Mouse (Mus musculus) neural tube, embryonic 12.5 days (tissue): ENCODE measurements around the gene Etv6. TPM values are rescaled to one million over a fixed set of nuclear protein-coding genes. Genes with fewer than 3 reads are reported as not detected.

Source experiments
- ATAC-seq: fragments of 200-750 bp; cut with Nextera tagmentation; 2 replicates; pipeline ENCODE4 v1.8.0; 2017; ENCODE audit warnings: low read depth, mild to moderate bottlenecking, moderate TSS enrichment, moderate library complexity; ENCODE audit not compliant: low FRiP score
- H3K27ac ChIP-seq: fragments of 300-500 bp; sonication (generic); 2 replicates; pipeline ENCODE4 v1.5.1; 2016
- H3K27me3 ChIP-seq: fragments of 300-500 bp; sonication (generic); replicated peaks from 2 replicates; pipeline ENCODE4 v1.6.1; 2016; ENCODE audit warnings: mild to moderate bottlenecking
- H3K36me3 ChIP-seq: fragments of 300-500 bp; sonication (generic); 2 replicates; pipeline ENCODE4 v1.6.1; 2016; ENCODE audit warnings: mild to moderate bottlenecking
- H3K4me1 ChIP-seq: fragments of 300-500 bp; sonication (generic); 2 replicates; pipeline ENCODE4 v1.6.1; 2016
- H3K4me2 ChIP-seq: fragments of 300-500 bp; sonication (generic); replicated peaks from 2 replicates; pipeline ENCODE4 v1.6.1; 2016; ENCODE audit warnings: mild to moderate bottlenecking
- H3K4me3 ChIP-seq: fragments of 300-500 bp; sonication (generic); 2 replicates; pipeline ENCODE4 v1.5.1; 2016
- H3K9ac ChIP-seq: fragments of 300-500 bp; sonication (generic); 2 replicates; pipeline ENCODE4 v1.6.1; 2016; ENCODE audit warnings: mild to moderate bottlenecking
- H3K9me3 ChIP-seq: fragments of 300-500 bp; sonication (generic); 2 replicates; pipeline ENCODE4 v1.6.1; 2016; ENCODE audit warnings: mild to moderate bottlenecking
- whole genome bisulfite sequencing: fragments of 180-500 bp; shearing (Covaris S2); methylation state at CpG from one replicate; pipeline ENCODE4 v1.1.7; 2016; 5-methylcytosine and 5-hydroxymethylcytosine counted together
- polyA plus RNA-seq: library from polyadenylated mRNA; unstranded; fragments of >200 nt; fragmentation: Nextera tagmentation; extraction: Ambion mirVana; gene quantifications from 2 replicates; pipeline ENCODE4 v1.2.1, GENCODE M21; 2016

Etv6 gene
- polyA plus RNA-seq, 1 experiment from 2014 or later = 10.9 TPM

DNA sequence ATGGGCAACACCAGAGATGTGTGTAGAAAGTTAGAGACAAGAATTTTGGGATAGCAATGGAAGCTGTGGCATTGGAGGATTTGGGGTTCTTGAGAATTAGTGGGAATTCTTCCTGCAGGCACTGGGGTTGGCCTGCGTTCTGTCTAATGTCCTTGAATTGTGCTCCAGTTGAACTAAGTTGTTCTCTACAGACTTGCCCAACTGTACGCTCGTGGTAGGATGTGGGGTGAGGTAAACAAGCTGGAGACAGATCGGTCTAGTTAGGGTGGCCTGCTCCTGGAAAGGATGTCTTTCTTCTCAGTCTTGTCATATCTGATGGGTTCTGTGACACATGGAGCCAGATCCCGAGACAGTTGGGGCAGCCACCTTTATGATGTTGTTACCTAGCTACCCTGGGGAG, 45.4 kb downstream of the Etv6 start:
- Histone ChIP-seq H3K27ac (no peak overlapping the region), H3K36me3 (0 out of 2 replicates have a peak, but pooled peaks cover 3% of the 10 kb centered on the region), H3K4me3 (no peak overlapping the region), H3K4me1 (no peaks in the 10 kb centered on the region; the same call in 1 of the 2 replicates), H3K9me3 (no peaks in the 10 kb centered on the region), H3K9ac (no peak overlapping the region), H3K27me3 (no peaks in the 10 kb centered on the region), H3K4me2 (no peak overlapping the region)
- WGBS = 95% methylated on average over 5 of the region's 5 CpGs
- ATAC-seq = no peak

DNA sequence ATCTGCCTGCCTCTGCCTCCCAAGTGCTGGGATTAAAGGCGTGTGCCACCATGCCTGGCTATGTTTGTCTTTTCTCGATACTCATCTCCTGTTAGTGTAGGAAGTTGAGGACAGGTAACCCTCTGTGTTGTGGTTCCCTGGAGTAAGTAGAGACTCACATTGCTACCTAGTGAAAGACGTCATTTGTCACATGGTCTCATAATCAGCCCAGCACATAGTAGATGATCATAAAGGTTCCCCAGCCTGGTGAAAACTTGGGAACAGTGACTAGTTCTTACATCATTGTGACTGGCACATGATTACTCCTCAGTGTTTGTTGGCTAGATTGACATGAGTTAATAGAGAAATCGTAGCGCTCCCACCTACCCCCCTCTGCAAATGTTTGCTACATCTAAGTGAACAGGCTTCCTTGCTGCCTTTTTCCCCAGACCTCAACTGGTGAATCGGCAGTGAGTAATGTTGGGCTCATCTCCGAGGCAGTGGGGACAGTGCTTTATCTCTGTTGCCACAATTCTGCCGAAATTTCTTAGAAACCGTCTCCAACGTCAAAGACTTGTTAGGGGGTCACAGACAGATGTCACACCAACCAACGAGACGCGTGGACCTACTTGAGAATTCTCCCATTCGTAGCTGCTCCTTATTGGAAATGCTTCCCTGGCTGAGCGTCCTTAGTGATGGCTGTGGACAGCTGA, 46.9 kb downstream of the Etv6 start:
- Histone ChIP-seq H3K27ac (no peak overlapping the region), H3K9ac (no peak overlapping the region), H3K27me3 (no peaks in the 10 kb centered on the region), H3K4me1 (no peaks in the 10 kb centered on the region; the same call in 1 of the 2 replicates), H3K36me3 (0 out of 2 replicates have a peak, but pooled peaks cover 3% of the 10 kb centered on the region), H3K4me2 (no peak overlapping the region), H3K4me3 (no peak overlapping the region), H3K9me3 (no peaks in the 10 kb centered on the region)
- ATAC-seq = no peak
- WGBS = 93% methylated on average over 15 of the region's 15 CpGs

- Histone ChIP-seq H3K4me2 (no peak overlapping the region), H3K36me3 (0 out of 2 replicates have a peak, but pooled peaks cover 3% of the 10 kb centered on the region), H3K9ac (no peak overlapping the region), H3K27ac (no peak overlapping the region), H3K9me3 (no peaks in the 10 kb centered on the region), H3K4me1 (no peaks in the 10 kb centered on the region; the same call in 1 of the 2 replicates), H3K4me3 (no peak overlapping the region), H3K27me3 (no peaks in the 10 kb centered on the region)
- WGBS = 84% methylated on average over 4 of the region's 4 CpGs
- no peak for ATAC-seq
Observed at GRCm38 (mm10) chr6:134083428-134083827, 47.9 kb downstream of the Etv6 start.

- Histone ChIP-seq H3K27ac (no peak overlapping the region), H3K36me3 (no peaks in the 10 kb centered on the region), H3K9ac (no peak overlapping the region), H3K4me3 (no peak overlapping the region), H3K27me3 (no peaks in the 10 kb centered on the region), H3K4me1 (no peaks in the 10 kb centered on the region), H3K9me3 (no peaks in the 10 kb centered on the region), H3K4me2 (no peak overlapping the region)
- WGBS = 88% methylated on average over 7 of the region's 7 CpGs
- no peak for ATAC-seq
Observed at GRCm38 (mm10) chr6:134086351-134086750, 50.9 kb downstream of the Etv6 start.

DNA sequence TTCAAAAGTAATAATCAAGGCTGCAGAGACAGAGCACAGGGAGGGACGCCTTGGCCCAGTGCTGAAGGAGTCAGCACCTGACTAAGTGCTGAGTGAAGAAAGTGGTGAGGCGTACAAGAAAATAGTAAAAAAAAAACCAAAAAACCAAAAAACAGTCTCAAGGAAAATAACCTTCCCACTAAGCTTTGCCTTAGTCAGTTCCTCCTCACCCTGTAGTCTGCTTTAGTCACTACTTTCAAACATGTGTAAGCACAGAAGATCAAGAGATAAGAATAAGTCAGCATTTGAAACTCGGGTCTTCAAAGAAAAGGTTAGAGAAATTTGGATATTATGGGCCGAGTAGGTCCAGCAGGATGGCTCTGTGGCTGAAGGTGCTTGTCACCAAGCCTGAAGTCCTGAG, 52.2 kb downstream of the Etv6 start:
- Histone ChIP-seq H3K4me3 (no peak overlapping the region), H3K36me3 (no peaks in the 10 kb centered on the region), H3K4me2 (no peak overlapping the region), H3K27me3 (no peaks in the 10 kb centered on the region), H3K9me3 (no peaks in the 10 kb centered on the region), H3K9ac (no peak overlapping the region), H3K4me1 (no peaks in the 10 kb centered on the region), H3K27ac (no peak overlapping the region)
- WGBS = 89% methylated on average over 4 of the region's 4 CpGs
- ATAC-seq = no peak

DNA sequence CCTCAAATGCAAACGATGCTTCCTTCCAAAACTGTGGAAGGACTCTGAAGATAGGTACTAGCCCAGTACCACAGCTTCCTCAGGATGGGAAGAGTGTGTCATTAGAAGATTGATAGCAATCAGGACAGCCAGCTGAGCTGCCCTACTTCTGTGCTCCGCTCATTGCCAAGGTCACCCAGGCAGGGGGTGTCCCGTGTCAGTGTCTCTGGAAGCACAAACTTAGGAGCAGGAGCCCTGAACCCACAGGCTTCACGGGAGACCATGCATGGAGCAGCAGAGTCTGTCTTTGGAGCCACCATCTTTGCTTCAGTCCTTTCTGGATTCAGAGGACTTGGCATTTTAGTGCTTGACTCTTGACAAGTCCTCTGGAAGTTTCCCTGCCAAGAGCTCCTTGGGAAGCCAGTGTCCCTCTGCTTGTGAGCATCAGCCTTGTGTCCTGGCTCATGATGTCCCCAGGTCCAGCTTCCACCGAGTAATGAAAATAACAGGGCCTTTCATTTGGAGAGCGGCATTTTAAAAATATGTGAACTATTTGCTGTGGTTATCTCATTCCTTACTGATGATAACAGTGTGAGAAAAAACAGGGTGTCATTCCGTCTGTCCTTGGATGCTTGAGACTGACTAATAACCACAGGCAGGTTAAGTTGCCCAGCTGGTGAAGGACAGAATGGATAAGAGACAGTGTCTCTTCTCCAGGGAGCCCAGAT, 54.3 kb downstream of the Etv6 start:
- Histone ChIP-seq H3K27ac (no peak overlapping the region), H3K4me2 (no peak overlapping the region), H3K36me3 (no peaks in the 10 kb centered on the region), H3K9me3 (no peaks in the 10 kb centered on the region), H3K4me1 (no peaks in the 10 kb centered on the region), H3K4me3 (no peak overlapping the region), H3K27me3 (no peaks in the 10 kb centered on the region), H3K9ac (no peak overlapping the region)
- 86% methylated on average over 7 of the region's 7 CpGs for WGBS
- no peak for ATAC-seq

GRCm38 (mm10) chr6:134090378-134090692, 54.8 kb downstream of the Etv6 start:
- WGBS = 79% methylated on average over 4 of the region's 4 CpGs
- Histone ChIP-seq H3K27me3 (no peaks in the 10 kb centered on the region), H3K36me3 (no peaks in the 10 kb centered on the region), H3K4me3 (no peak overlapping the region), H3K9ac (no peak overlapping the region), H3K4me1 (no peaks in the 10 kb centered on the region), H3K4me2 (no peak overlapping the region), H3K9me3 (no peaks in the 10 kb centered on the region), H3K27ac (no peak overlapping the region)
- ATAC-seq = no peak

DNA sequence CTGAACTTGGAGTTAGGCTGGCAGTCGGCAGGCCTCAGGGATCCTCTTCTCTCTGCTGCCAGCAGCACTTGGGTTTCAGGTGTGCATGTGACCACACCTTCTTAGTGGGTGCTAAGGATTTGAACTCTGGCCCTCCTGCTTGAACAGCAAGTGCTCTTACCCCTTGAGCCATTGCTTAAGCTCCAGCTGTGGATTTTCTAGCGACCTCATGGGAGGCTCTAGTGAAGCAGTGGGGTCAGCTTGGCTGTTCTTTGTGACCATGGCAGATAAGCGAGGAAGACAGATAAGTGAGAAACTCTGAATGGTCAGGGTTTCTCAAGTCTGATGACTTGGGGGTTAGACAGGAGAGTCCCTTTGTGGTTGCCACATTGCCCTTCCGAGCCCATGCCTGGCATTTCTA, 55.4 kb downstream of the Etv6 start:
- H3K4me3 ChIP-seq = no peak overlapping the region
- H3K27ac ChIP-seq = no peak overlapping the region
- H3K9ac ChIP-seq = no peak overlapping the region
- no peaks in the 10 kb centered on the region for H3K36me3 ChIP-seq
- no peak overlapping the region for H3K4me2 ChIP-seq
- no peak for ATAC-seq
- no peaks in the 10 kb centered on the region for H3K9me3 ChIP-seq
- peaks cover 3% of the 10 kb centered on the region for H3K4me1 ChIP-seq
- WGBS = 93% methylated on average over 4 of the region's 4 CpGs
- H3K27me3 ChIP-seq = no peaks in the 10 kb centered on the region

DNA sequence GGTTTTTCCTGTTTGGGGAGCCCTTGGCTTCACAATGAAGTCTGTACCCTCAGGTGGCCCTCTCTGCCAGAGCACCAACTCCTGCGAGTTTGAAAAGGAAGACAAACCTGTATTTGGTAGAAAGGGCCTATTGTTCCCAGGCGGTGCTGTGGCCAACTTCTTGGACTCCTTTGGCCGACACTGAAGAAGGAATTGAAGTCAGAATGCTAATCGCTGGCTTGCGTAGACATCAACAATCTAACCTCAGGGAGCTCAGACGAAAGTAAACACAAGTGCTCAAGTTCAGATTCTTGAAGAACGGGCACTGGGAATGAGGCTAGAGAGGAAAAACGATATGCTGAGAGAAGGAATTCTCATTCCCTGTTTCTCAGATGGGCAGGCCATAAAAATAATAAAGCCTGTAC, 55.9 kb downstream of the Etv6 start:
- Histone ChIP-seq H3K27me3 (no peaks in the 10 kb centered on the region), H3K4me3 (no peak overlapping the region), H3K4me2 (no peak overlapping the region), H3K4me1 (peaks cover 7% of the 10 kb centered on the region), H3K9me3 (no peaks in the 10 kb centered on the region), H3K36me3 (no peaks in the 10 kb centered on the region), H3K27ac (no peak overlapping the region), H3K9ac (no peak overlapping the region)
- no peak for ATAC-seq
- 73% methylated on average over 8 of the region's 8 CpGs for WGBS

DNA sequence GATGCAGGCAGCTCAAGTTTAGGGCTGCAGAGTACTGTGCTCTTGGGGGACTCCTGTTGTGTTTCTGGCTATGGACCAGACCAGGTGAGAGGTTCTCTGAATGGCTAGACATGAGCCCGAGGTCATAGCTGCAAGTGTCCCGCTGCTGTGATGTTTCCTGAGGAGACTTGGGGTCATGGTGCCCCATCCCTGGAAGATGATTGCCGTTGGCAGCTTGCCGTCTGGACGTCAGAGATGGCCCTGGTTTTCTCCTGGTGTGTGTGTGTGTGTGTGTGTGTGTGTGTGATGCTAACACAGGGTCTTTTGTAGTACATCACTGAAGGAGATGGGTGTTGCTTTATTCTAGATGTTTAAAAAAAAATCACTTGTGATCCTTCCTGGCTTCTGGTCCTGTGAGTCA, 58.6 kb downstream of the Etv6 start:
- Histone ChIP-seq H3K27ac (no peak overlapping the region), H3K9ac (no peak overlapping the region), H3K4me3 (no peak overlapping the region), H3K27me3 (no peaks in the 10 kb centered on the region), H3K36me3 (no peaks in the 10 kb centered on the region; the same call in 1 of the 2 replicates), H3K4me2 (no peak overlapping the region), H3K9me3 (no peaks in the 10 kb centered on the region), H3K4me1 (peaks cover 7% of the 10 kb centered on the region)
- no peak for ATAC-seq
- 92% methylated on average over 5 of the region's 5 CpGs for WGBS

DNA sequence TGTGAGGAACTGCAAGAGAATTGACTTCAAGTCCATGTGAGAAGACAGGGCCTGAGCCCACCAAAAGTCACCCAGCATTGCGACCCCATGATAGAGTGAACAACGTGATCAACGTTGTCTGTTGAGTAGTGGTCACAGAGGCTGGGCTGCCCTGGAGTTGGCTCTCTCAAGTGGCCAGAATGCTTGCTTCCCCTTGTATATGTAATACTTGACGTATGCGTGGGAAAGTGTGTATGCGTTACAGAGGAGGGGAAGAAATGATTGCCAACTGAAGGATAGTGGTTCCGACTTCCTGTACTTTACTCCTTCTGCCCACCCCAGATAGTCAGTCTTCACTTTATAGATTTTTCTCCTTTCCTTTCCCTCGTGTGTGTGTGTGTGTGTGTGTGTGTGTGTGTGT, 59.1 kb downstream of the Etv6 start:
- WGBS = 92% methylated on average over 8 of the region's 8 CpGs
- no peak overlapping the region for H3K4me3 ChIP-seq
- no peak overlapping the region for H3K4me2 ChIP-seq
- no peaks in the 10 kb centered on the region; the same call in 1 of the 2 replicates for H3K36me3 ChIP-seq
- H3K27me3 ChIP-seq = no peaks in the 10 kb centered on the region
- H3K27ac ChIP-seq = no peak overlapping the region
- no peak overlapping the region for H3K9ac ChIP-seq
- ATAC-seq = no peak
- H3K4me1 ChIP-seq = peaks cover 7% of the 10 kb centered on the region
- no peaks in the 10 kb centered on the region for H3K9me3 ChIP-seq

DNA sequence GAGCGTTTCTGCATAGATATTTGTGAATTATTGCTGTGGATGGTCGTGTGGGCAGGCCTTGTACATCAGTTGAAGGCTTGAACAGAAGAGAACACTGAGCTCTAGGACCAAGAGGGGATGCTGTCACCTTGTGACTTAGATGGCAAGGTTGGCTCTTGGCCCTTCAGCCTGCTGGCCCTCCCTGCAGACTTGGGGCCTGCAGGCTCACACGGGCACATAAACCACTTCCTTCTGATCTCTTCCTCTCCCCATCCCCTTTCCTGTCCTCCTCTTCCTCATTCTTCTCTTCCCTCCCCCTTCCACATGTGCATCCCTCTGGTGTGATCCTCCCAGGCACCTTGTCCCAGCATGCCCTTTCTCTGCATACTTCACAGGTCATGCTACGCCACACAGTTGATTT, 60.1 kb downstream of the Etv6 start:
- no peak for ATAC-seq
- no peaks in the 10 kb centered on the region; the same call in 1 of the 2 replicates for H3K36me3 ChIP-seq
- H3K4me1 ChIP-seq = peaks cover 7% of the 10 kb centered on the region
- no peak overlapping the region for H3K27ac ChIP-seq
- H3K9me3 ChIP-seq = no peaks in the 10 kb centered on the region
- H3K9ac ChIP-seq = no peak overlapping the region
- 77% methylated on average over 4 of the region's 4 CpGs for WGBS
- H3K4me3 ChIP-seq = no peak overlapping the region
- H3K4me2 ChIP-seq = no peak overlapping the region
- no peaks in the 10 kb centered on the region for H3K27me3 ChIP-seq
